Mouse (Mus musculus): ENCODE measurements around the gene Tmem114. TPM values are rescaled to one million over a fixed set of nuclear protein-coding genes. Genes with fewer than 3 reads are reported as not detected.
A peak's percentile ranks its signal among the peaks of the same experiment; 100 is the strongest.

Gene Tmem114
- 0.07 and 0.19 TPM in 2 replicates for polyA plus RNA-seq (2012; rRNA removed)

DNA sequence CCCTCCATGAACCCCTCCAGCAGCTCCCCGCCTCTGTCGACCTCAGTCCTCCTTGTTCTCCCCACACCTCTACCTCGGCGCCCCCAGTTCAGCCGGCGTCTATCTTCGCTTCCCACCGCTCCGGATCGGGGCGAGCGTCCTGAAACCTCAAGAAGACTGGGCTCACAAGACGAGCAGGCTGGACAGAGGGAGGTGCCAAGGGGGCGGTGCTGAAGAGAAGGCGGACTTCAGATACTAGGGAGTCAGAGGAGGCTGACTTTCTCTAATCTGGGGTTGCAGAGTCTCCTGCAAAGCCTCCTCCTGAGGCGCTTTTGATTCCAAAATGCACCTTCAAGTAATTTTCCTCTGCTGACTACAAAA, at the start of gene Tmem114:
Gene Tmem114, minus strand, starts transcription at position 166 of the 360 bp plus-strand sequence.
- no peak for DNase-seq (ENCODE audit: low read depth)

DNA sequence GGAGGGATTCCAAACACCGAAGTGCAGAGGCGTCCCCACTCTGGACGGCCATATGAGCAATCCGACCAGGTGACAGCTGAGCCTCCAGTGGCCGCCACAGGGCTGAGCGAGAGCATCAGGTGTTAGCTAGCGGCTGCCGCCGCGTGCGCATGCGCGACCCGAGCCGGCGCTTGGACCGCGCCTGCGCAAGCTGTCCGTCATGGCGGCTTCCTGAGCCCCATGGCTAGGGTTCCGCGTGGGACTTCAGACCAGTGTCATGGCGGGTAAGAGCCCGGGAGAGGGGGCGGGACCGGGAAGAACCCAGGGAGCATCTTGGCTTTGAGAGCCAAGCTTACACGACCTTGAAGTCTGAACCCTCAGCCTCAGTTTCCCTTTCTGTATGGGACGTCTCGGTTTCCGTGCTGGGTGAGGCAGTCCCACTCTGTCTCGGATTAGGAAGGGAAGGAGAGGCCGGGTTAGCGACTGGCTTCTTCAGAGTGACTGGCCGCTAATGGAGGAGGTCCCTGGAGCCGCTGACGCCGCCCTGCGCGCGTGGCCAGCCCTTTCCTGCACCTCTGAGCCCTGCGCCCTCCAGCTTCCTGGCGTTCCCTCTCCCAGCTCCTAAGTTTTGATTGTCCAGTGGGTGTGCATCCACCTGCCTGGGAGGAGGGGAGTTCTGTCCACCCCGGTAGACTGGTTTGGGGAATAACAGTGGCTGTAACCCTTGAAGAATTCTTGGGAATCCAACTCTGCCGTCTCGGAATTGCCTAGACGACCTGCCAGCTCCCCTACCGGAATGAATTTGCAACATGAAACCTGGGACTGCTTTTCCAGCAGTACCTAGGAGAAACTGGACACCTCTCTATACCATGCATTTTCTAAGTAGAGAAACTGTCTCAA, 45.9 kb upstream of the Tmem114 start, which contains the start of gene Mettl22:
Gene Mettl22, plus strand, starts transcription at position 186 of the 879 bp plus-strand sequence.
- DNase-seq (ENCODE audit: low read depth) = peak; percentile 27

DNA sequence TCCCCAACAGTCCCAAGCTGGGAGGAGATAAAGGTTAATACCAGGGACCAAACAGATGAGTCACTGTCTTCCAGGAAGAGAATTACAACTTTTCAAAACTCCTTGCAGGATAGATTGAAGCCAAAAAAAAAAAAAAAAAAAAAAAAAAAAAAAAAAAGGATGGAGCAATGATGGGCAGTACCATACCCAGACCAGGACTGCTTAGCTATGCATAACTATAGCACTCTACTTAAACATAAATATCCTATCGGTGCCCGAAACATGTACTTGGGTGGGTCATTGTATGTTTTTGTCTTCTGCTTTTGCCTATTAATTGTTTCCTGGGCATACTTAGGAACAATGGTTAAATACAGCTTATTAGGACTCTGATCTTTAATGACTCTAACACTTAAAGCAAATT, 45.2 kb upstream of the Tmem114 start:
- DNase-seq (ENCODE audit: low read depth) = no peak

DNA sequence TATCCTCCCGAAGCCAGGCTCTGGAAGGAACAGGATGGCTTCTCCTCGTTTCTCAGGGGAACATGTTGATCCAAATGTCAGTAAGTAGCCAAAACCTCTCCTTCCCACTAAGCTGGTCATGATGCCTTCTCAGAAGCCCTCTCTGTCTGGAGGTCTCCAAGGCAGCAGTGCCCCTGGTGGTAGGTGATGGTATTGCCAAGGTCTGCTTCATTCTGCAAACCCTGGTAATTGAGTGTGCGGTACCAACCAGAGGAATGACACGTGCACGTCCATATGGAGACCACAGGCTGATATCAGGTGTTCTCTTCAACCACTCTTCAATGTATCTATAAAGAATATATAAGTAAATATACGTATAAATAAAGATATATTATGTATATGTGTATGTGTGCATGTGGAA, 34.2 kb upstream of the Tmem114 start:
- DNase-seq (ENCODE audit: low read depth) = no peak

DNA sequence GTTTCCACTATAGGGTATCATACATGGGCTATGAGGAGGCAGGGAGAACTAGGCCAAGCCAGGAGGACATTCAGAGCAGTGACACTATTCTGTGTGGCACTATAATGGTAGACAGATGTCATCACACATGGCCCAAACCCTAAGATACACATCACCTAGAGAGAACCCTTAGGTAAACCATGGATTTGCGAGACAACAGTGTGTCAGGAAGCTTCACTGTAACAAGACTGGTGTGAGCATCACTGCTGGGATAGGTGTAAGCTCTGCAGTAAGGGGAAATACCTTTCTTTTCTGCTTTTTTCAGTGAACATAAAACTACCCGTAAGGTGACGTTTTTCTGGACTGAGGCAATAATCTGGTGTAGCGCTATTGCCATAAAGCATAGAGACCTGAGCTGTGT, 33.5 kb upstream of the Tmem114 start:
- no peak for DNase-seq (ENCODE audit: low read depth)

DNA sequence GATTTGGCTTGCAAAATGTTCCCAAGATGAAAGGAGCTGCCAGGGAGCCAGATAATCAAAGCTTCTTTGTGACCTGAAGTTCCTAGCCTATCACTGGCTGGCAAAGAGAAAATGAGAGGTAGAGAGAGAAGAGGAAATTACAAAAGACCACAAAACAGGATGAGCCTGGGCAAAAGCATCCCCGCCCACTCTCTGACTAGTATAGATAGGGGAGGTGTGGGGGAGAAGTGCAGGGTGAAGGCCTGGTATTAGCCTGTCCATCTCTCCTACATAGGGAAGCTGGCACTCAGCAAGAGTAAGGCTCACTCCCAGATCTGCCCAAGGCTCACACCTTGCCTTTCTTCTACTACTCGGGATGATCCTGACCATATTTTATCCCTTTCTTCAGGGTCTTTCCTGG, 30.3 kb upstream of the Tmem114 start:
- DNase-seq (ENCODE audit: low read depth) = no peak

DNA sequence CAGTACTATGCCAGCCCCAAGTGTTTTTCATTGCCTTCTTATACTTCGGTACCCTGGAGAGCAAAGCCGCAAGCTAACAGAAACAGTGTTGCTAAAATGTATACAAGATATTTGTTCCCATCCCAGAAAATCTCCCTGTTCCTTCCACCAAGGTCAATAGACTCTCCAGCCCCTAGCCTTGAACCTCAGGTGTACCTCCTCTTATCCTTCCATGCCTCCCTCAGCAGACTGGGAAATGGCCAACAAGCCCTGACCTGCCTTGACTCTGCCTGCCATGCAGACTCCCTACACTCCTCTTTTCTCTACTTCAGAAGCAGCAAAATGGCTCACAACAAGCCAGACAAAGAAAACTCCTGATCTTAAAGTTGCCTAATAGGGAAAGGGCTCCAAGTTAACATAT, 28.4 kb upstream of the Tmem114 start:
- DNase-seq (ENCODE audit: low read depth) = no peak

DNA sequence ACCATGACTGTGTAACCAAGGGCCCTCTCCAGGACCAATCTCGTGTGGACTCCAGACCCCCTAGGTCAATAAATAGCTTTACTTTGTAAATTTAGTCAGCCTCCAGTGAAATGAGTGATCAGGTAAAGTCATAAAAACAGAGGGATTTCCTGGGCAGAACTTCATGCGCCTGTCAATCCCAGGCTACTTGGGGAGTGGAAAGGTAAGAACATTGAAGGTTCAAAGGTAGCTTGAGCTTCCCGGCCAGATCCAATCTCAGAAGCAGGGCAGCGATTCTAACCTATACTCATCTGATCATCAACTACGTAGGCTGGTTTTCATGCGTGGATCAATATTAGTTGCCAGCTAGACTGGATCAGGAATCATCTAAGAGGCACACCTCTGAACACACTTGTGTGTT, 21.3 kb upstream of the Tmem114 start:
- no peak for DNase-seq (ENCODE audit: low read depth)

DNA sequence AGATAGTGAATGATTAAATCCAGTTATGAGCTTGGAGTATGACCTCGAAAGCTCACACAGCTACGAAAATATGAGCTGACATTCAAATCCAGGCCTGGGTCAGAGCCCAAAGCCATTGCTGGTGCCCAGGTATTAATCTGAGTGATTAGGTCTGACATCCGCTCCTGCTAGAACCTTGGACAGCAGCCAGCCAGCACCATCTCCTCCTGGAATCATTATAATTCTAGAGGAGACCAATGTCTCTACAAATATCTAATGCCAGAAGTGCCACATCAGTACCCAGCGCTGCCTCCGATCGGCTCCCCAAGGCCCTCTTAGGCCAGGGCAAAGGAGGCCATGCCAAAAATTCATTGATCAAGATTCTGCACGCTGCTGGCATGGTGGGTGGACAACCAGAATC, 20.0 kb upstream of the Tmem114 start:
- DNase-seq (ENCODE audit: low read depth) = no peak

DNA sequence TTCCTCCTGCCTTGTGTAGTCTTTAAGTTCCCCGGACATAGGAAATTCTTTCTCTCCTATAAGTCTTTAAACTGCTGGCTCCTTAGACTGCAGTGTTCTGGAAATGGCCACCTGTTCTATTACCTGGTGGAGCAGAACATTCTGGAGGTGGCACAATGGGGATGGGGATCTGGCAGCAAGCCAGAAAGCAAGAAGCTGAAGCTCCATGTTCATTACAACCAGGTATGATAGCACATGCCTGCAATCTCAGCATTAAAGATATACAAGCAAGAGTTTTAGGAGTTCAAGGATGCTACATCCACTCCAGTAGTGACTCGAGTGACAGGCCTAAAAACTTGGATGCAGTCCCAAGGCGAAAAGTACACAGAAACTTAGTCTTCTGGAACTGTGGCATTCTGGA, 7.7 kb upstream of the Tmem114 start:
- DNase-seq (ENCODE audit: low read depth) = no peak

DNA sequence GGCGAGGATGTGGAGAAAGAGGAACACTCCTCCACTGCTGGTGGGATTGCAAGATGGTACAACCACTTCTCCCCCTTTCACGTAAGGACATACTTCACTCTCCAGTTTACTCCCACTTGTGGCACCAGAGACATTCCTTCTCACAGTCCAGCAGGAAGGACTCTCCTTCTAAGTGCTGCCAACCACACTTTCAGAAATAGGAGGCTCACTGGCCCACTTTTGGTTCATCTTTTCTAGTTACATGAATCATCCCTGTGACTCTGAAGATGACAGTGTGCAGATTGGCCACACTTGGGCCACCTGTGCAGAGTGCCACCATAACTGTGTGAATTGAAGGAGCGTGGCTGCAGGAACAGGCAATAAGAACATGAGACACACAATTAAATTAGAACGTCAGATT, 4.6 kb upstream of the Tmem114 start:
- DNase-seq (ENCODE audit: low read depth) = no peak

DNA sequence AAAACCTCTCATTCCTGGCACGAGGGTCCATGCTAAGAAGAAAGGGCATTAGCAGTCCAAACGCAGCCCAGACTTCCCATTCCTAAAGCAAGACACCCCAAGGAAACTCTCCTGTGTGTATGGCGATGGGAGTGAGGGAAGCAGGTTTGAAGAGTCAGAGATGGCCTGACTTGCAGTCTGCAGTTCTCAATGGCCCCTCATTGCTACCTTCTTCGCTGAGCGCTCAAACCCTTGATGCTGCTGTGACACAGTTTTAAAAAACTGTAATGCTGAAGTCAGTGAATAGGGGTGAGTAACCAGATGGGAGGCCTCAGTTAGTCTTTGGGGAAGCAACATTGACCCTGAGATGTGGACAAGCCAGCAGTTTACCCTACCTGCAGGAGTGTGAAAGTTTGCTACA, 800 bp upstream of the Tmem114 start:
- no peak for DNase-seq (ENCODE audit: low read depth)

DNA sequence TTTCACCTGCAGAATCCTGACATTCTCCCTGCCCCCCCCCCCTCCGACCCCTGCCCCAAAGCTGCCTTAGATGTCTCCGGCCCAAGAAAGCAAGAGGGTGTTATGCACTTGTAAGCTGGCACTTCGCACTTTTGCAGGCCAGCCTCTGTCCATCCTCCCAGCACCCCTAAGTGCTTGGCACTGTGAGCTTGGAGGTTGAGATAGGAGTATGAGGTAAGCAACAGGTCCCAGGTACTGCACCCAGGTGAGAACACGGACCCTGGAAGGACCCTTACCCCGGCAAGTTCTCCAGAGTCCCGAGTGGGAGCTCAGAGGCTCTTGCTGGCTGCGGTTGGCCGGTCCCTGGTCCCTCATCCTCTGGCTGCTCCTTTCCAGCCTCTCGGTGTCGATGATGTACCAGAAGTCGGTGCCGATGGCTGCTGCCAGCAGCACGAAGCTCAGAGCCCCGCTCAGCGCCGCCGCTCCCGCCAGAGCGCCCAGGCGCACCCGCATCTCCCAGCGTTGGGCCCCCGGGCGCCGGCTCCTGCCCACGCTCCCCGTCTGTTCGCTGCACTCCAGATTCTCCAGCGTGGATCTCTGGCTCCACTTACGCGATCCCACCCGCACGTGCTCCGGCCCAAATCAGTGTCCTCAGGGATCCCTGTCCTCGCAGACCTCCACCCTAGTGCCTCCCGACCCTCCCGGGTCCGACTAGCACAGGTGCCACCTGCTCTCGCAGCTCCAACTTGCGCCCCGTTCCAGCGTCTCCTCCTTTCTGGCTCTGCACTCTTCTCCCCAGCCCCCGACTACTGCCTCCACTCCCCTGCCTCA, 570 bp downstream of the Tmem114 start:
- DNase-seq (ENCODE audit: low read depth) = no peak

DNA sequence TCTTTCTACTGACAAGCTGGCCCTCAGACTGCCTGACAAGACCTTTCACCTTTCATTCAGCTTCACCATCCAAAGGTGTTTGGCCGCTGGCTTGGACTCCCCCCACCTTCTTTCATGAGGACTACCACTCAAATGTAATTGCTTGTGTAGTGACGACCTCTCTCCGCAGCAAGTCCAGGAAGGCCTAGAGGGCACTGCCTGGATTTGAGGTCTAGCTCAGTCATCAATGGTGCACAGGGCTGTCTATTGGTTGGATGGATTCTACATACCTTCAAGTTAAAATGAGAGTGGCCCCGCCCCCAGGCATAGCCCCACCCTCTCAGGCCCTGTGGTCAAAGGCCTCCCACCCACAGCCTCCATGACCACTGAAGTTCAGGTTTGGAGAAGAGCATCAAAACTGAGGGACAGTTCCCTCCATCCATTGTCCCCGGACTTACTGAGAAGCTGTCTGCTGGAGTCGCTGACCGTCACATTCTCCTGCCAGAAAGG, 1.3 kb downstream of the Tmem114 start:
- no peak for DNase-seq (ENCODE audit: low read depth)

DNA sequence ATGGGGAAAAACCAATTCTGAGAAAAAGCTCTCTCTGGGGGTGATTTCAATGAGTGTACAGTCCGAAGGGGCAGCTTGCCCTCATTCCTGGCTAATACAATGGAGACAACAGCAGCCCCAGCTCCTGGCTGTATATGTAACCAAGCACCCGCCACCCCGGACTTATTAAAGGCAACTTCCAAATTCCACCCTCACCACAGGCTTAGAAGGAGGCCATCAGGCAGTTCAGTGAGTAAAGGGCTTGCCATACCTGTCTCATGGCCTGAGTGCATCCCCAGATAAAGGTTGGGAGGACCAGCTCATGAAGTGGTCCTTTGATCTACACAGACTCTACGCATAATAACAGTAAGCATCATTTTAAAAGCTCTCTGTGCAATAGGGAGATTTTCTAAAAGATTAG, 4.1 kb downstream of the Tmem114 start:
- DNase-seq (ENCODE audit: low read depth) = no peak

DNA sequence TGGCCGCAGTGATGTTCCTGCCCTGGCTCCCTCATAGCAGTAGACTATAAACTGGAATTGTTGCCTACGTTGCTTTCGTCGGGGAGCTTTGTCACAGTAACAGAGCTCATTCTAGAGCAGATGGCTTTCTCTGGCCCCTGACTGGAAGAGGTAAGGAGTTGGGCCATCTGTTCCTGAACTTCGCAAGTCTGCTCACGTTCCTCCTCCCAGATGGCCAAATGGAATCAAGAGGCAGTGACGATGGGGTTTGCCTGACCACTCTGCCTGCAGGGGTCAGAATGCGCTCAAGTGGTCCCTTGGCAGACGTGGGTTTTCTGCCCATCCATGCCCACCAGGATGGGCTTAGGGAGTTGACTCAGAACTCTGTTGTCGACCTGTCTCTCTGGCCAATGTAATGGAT, 4.6 kb downstream of the Tmem114 start:
- DNase-seq (ENCODE audit: low read depth) = no peak

DNA sequence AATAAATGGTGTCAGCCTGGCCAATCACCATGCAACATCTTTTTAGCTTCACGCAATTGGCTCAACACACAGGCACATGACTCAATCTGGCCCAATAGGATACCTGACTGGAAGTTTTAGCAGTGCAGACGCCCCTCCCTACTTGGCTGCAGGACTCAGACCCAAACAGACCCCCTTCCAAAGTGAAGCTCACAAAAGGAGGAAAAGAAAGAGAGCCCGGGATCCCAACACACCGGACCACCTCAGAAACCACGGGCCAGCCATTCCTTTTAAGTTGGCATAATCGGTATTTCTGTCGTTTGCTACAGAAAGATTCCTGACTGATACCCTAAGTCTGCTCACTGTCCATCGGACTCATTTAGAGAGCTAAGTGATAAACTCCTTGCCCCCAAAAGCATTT, 5.3 kb downstream of the Tmem114 start:
- no peak for DNase-seq (ENCODE audit: low read depth)

DNA sequence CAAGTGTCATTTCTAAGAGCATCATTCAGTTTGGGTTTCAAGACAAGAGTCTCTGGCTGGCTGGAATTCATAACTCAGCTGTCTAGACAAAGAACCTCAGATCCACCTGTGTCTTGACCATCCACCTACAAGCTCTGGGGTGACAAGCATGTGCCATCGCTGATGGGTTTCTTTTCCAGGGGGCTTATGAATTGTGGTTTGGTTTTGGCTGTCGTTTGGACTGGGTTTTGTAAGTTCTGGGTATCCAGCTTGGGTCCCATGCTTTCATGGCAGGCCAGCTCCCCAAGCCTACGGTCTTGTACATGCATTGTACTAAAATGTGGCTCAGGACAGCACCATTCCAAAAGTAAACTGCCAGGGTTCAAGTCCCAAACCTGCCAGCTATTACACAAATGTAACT, 6.8 kb downstream of the Tmem114 start:
- no peak for DNase-seq (ENCODE audit: low read depth)

DNA sequence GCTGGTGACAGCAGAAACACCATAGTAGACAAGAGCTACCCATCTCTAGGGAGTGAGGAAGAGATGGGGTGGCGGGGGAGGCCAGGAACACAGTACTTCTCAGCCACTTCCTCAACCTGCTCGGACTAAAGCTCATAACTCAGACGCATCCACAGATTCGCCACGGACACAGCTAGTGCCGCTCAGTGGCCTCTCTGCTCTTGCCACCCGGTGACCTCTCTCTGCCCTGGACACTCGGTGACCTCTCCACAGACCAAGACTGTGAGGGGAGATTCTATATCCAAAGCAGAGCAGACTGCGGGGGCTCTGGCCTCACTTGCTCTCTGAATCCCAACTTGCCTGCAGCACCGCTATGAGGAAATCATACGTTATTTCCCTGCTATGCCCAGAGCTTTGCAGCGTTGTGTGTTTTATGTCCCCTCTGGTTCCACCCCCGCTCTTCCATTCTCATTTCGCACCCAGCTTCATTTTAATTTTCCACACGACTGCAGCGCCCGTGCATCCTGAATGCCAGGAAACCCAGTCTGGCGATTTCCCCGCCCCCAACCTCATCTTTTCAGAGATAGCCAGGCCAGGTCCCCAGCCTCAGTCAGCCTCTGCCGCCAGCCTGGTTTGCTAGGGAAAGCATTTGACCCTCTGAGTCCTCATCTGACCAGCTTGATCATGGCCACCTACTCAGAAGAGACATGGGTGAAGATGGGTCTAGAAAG, 7.8 kb downstream of the Tmem114 start:
- no peak for DNase-seq (ENCODE audit: low read depth)

DNA sequence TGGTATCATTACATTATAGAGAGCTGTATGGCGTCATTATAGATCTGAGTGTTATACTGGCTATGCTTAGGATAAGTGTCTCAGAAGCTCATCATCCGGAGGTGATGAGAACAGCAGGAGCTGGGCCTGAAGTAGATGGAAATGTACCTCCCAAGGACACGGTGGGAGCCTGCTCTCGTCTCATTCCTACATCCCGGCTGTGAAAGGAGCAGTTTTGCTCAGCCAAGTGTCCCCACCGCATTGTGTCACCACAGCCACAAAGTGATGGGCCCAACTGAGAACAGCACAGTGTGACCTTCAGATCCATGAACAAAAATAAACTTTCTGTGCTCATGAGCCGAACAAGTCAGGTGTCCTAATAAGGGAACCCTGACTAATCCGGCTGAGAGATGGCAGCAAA, 8.9 kb downstream of the Tmem114 start:
- no peak for DNase-seq (ENCODE audit: low read depth)

DNA sequence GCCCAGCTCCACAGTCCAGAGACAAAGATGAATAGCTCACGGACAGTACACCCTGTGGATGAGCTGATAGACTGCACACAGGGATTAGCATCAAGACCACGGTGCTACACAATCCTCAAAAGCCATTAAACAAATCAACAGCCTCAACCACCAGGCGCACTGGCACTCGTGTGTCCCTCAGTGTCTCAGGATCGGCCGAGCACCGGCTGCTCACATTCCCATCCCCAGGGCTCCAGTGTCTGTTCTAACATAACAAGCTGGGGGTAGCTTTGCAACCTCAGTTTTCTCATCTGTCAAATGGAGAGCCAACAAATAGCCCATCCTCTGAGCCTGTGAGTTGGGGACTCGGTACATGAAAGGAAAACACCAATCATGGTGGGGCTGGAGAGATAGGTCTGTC, 11.5 kb downstream of the Tmem114 start:
- no peak for DNase-seq (ENCODE audit: low read depth)

DNA sequence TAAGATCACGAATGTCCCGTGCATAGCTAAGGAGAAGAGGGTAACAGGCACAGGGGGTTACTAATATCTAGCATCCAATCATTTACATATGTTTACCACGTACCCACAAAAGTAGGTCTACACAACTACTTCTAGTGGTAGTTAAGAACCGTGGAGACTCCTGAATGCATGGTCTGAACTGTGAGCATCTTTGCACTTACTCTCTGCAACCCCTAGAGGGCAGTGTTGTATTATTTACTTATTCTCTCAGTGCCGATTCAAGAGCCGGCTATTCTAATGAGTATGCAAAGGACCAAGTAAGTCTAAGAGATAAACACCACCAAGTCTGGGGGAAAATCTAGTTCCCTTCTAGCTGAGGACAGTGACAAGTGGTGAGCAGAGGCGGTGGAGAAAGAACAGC, 12.7 kb downstream of the Tmem114 start:
- DNase-seq (ENCODE audit: low read depth) = no peak
